Mouse (Mus musculus) lung, embryonic 16.5 days (tissue): ENCODE measurements around the gene Gm21904. TPM values are rescaled to one million over a fixed set of nuclear protein-coding genes. Genes with fewer than 3 reads are reported as not detected.
"Not testable (repeated sequence)": the region's sequence is repeated elsewhere in the genome, so short reads cannot be mapped to it uniquely, and the experiment has no call there.

Source experiments
- ATAC-seq: fragments of 200-750 bp; cut with Nextera tagmentation; 2 replicates; pipeline ENCODE4 v1.8.0; 2017; ENCODE audit warnings: low read depth, mild to moderate bottlenecking, moderate library complexity
- H3K27ac ChIP-seq: fragments of 300-500 bp; sonication (generic); 2 replicates; pipeline ENCODE4 v1.5.1; 2014; ENCODE audit warnings: mild to moderate bottlenecking, control low read depth, low read length
- H3K27me3 ChIP-seq: fragments of 300-500 bp; sonication (generic); 2 replicates; pipeline ENCODE4 v1.6.1; 2014; ENCODE audit warnings: low read depth, low read length, mixed read lengths; ENCODE audit not compliant: control insufficient read depth, insufficient read depth
- H3K36me3 ChIP-seq: fragments of 300-500 bp; sonication (generic); 2 replicates; pipeline ENCODE4 v1.6.1; 2014; ENCODE audit warnings: low read length; ENCODE audit not compliant: control insufficient read depth, insufficient read depth
- H3K4me1 ChIP-seq: fragments of 300-500 bp; sonication (generic); replicated peaks from 2 replicates; pipeline ENCODE4 v1.6.1; 2014; ENCODE audit warnings: low read length, mixed read lengths; ENCODE audit not compliant: control insufficient read depth, insufficient read depth
- H3K4me2 ChIP-seq: fragments of 300-500 bp; sonication (generic); 2 replicates; pipeline ENCODE4 v1.6.1; 2014; ENCODE audit warnings: low read depth, low read length, control low read depth
- H3K4me3 ChIP-seq: fragments of 300-500 bp; sonication (generic); 2 replicates; pipeline ENCODE4 v1.5.1; 2014; ENCODE audit warnings: mild to moderate bottlenecking, low read length, control low read depth
- H3K9ac ChIP-seq: fragments of 300-500 bp; sonication (generic); 2 replicates; pipeline ENCODE4 v1.6.1; 2014; ENCODE audit warnings: low read length, control low read depth
- H3K9me3 ChIP-seq: fragments of 300-500 bp; sonication (generic); 2 replicates; pipeline ENCODE4 v1.6.1; 2016; ENCODE audit warnings: low read length; ENCODE audit not compliant: control insufficient read depth
- WGBS: fragments of 180-500 bp; shearing (Covaris S2); extraction: QIAGEN DNeasy Blood & Tissue Kit; methylation state at CpG from one replicate; pipeline ENCODE4 v1.1.7; 2014; 5-methylcytosine and 5-hydroxymethylcytosine counted together
- polyA plus RNA-seq: library from polyadenylated mRNA; unstranded; fragments of >200 nt; fragmentation: Nextera tagmentation; extraction: Ambion mirVana; gene quantifications from 2 replicates; pipeline ENCODE4 v1.2.1, GENCODE M21; 2015

The Gm21904 gene
- not detected in 2 replicates for polyA plus RNA-seq

- H3K9me3 ChIP-seq, H3K4me1 ChIP-seq, H3K27ac ChIP-seq, H3K9ac ChIP-seq, ATAC-seq, H3K4me2 ChIP-seq, H3K4me3 ChIP-seq, H3K27me3 ChIP-seq, H3K36me3 ChIP-seq: not testable (repeated sequence)
- no CpG with 5 or more reads among the region's 3 CpGs for WGBS
Observed at GRCm38 (mm10) chrY:17846166-17846565, at the start of gene Gm21904. TSS of gene Gm21904 (minus strand) at chrY:17846266.

GRCm38 (mm10) chrY:17874441-17874840, 28.4 kb upstream of the Gm21904 start, which contains the start of the genes Gm20772 and Gm20831:
TSS of gene Gm20772 (plus strand) at chrY:17874741.
TSS of gene Gm20831 (plus strand) at chrY:17874741.
- H3K27me3 ChIP-seq, H3K4me3 ChIP-seq, H3K9ac ChIP-seq, H3K27ac ChIP-seq, H3K36me3 ChIP-seq, H3K4me2 ChIP-seq, ATAC-seq, H3K9me3 ChIP-seq, H3K4me1 ChIP-seq: not testable (repeated sequence)

Other genes starting within 250 kb of the Gm21904 start
- gene Gm20772, start 28.5 kb upstream of the Gm21904 start, polyA plus RNA-seq = not detected in 2 replicates
- not detected in 2 replicates for gene Gm20831, start 28.5 kb upstream of the Gm21904 start, polyA plus RNA-seq
- not detected in 2 replicates for gene Srsy, start 91.1 kb upstream of the Gm21904 start, polyA plus RNA-seq
- not detected in 2 replicates for gene Gm21764, start 215.5 kb upstream of the Gm21904 start, polyA plus RNA-seq
- gene Ssty1, start 242.8 kb upstream of the Gm21904 start, polyA plus RNA-seq = not detected in 2 replicates